In genomic region chr4:34626401-34626800, GRCm38 (mm10) we compare ENCODE assay signal across 22 mouse cellular contexts. TPM values are rescaled to one million over a fixed set of nuclear protein-coding genes. Genes with fewer than 3 reads are reported as not detected.
DNase-seq lines count a peak whose midpoint lies in the region; ATAC-seq and TF ChIP-seq lines count a peak whose summit lies in the region.
"Had no signal": no experiment of that assay in that cellular context is flagged by ENCODE, and none has a peak within 500 bp of the region (broad histone marks: within the 10 kb centered on the region; RNA-seq: fewer than 3 reads in every experiment).

No protein-coding gene starts in this region.

- intact Hi-C loops in gastrocnemius, adult 2 months (cut with DNase I), result no loop called here

- H3K4me1 ChIP-seq in heart, embryonic 11.5 days (ENCODE audit: control insufficient read depth, insufficient read depth, low read length), result no peaks in the 10 kb centered on the region
- H3K4me1 ChIP-seq in liver, postnatal 0 days (ENCODE audit: insufficient read depth), result no peaks in the 10 kb centered on the region
- H3K4me1 ChIP-seq: embryonic facial prominence, embryonic 13.5 days; embryonic facial prominence, embryonic 15.5 days; forebrain, embryonic 10.5 days; forebrain, embryonic 12.5 days had no signal

- DNase-seq in adrenal gland, adult 2 months, result peak; percentile 71
- no peak for DNase-seq in adrenal gland, adult 18-20 months (ENCODE audit: low spot score in 2 of 2)
- DNase-seq in gastrocnemius, adult 2 months, result no peak
- no peak for DNase-seq in gastrocnemius, adult 18-20 months (ENCODE audit: low spot score)
- peak; percentile 10 for DNase-seq in adrenal gland, postnatal 10 days
- peak; percentile 28 to 37 for DNase-seq in adrenal gland, postnatal 36 days
- no peak for DNase-seq in liver, postnatal 0 days
- DNase-seq: cerebellum, adult 11 months; cerebellum, adult 18-20 months; cerebellum, adult 8-10 months; cerebellum, adult 9-11 months; cerebellum, postnatal 14 days; cerebellum, postnatal 36 days; embryo, embryonic 11 days had no signal

- H3K9me3 ChIP-seq in heart, embryonic 11.5 days (replicated peaks; ENCODE audit: control insufficient read depth, low read length), result no peaks in the 10 kb centered on the region
- H3K9me3 ChIP-seq in liver, postnatal 0 days (ENCODE audit: low read length), result no peaks in the 10 kb centered on the region
- H3K9me3 ChIP-seq: embryonic facial prominence, embryonic 13.5 days; embryonic facial prominence, embryonic 15.5 days; forebrain, embryonic 10.5 days; forebrain, embryonic 12.5 days had no signal

- H3K9ac ChIP-seq in heart, embryonic 11.5 days (ENCODE audit: low read depth, low read length), result no peak overlapping the region
- H3K9ac ChIP-seq in liver, postnatal 0 days (replicated peaks), result no peak overlapping the region
- H3K9ac ChIP-seq: embryonic facial prominence, embryonic 13.5 days; embryonic facial prominence, embryonic 15.5 days; forebrain, embryonic 12.5 days had no signal

- no peak overlapping the region for H3K4me3 ChIP-seq in gastrocnemius, adult 2 months
- H3K4me3 ChIP-seq in heart, embryonic 11.5 days (ENCODE audit: low read depth, low read length), result no peak overlapping the region
- no peak overlapping the region for H3K4me3 ChIP-seq in liver, postnatal 0 days (ENCODE audit: low read depth, low read length)
- H3K4me3 ChIP-seq: embryonic facial prominence, embryonic 13.5 days; embryonic facial prominence, embryonic 15.5 days; erythroblast, embryonic 14.5 days; forebrain, embryonic 10.5 days; forebrain, embryonic 12.5 days had no signal

- WGBS in heart, embryonic 11.5 days (ENCODE audit: insufficient replicate concordance), result 85% methylated on average over 6 of the region's 6 CpGs
- WGBS in liver, postnatal 0 days (ENCODE audit: insufficient replicate concordance), result 92% methylated on average over 6 of the region's 6 CpGs

- H3K36me3 ChIP-seq in heart, embryonic 11.5 days (ENCODE audit: control insufficient read depth, insufficient read depth, low read length), result peaks cover 7% of the 10 kb centered on the region
- peaks cover 15% of the 10 kb centered on the region for H3K36me3 ChIP-seq in liver, postnatal 0 days (replicated peaks; ENCODE audit: insufficient read depth, low read length)

- no peak for ATAC-seq in heart, embryonic 11.5 days (replicated peaks; ENCODE audit: insufficient number of reproducible peaks, low FRiP score, low TSS enrichment)
- ATAC-seq in liver, postnatal 0 days, result no peak
- ATAC-seq: forebrain, embryonic 14.5 days; forebrain, embryonic 16.5 days had no signal

- no peaks in the 10 kb centered on the region for H3K27me3 ChIP-seq in heart, embryonic 11.5 days (ENCODE audit: control insufficient read depth, insufficient read depth, low read length)
- H3K27me3 ChIP-seq in liver, postnatal 0 days (ENCODE audit: insufficient read depth, low read length), result no peaks in the 10 kb centered on the region
- H3K27me3 ChIP-seq: embryonic facial prominence, embryonic 13.5 days; embryonic facial prominence, embryonic 15.5 days; forebrain, embryonic 12.5 days had no signal

- no peak for TF ChIP-seq EP300 in liver, postnatal 0 days (IDR thresholded peaks at IDR 0.05; ENCODE audit: low read depth)

- TF ChIP-seq CTCF in gastrocnemius, adult 2 months (IDR thresholded peaks at IDR 0.05), result no peak
- no peak for TF ChIP-seq CTCF in liver, postnatal 0 days (IDR thresholded peaks at IDR 0.05; ENCODE audit: low read depth)

- no peak overlapping the region for H3K4me2 ChIP-seq in heart, embryonic 11.5 days
- H3K4me2 ChIP-seq in liver, postnatal 0 days (ENCODE audit: low read depth, low read length), result no peak overlapping the region
- H3K4me2 ChIP-seq: embryonic facial prominence, embryonic 13.5 days; embryonic facial prominence, embryonic 15.5 days; forebrain, embryonic 12.5 days had no signal

- peak overlapping the region; percentile 75; the same call in 1 of the 2 replicates for H3K27ac ChIP-seq in gastrocnemius, adult 2 months
- no peak overlapping the region for H3K27ac ChIP-seq in heart, embryonic 11.5 days (ENCODE audit: low read depth, low read length)
- no peak overlapping the region for H3K27ac ChIP-seq in liver, postnatal 0 days (ENCODE audit: low read depth)
- H3K27ac ChIP-seq: embryonic facial prominence, embryonic 13.5 days; embryonic facial prominence, embryonic 15.5 days; forebrain, embryonic 10.5 days; forebrain, embryonic 12.5 days had no signal

RNA-seq across cellular contexts. Expression of gene Rars2, which starts 11.6 kb away (rescaled TPM):
- total RNA-seq in adrenal gland, adult 2 months (2021), result 10 to 100 TPM; 35.8 to 36.5 TPM
- polyA plus RNA-seq in adrenal gland, adult 2 months (2012; rRNA removed), result 3.3 and 3.9 TPM in 2 replicates
- 10 to 100 TPM; 31.7 to 31.9 TPM for total RNA-seq in adrenal gland, adult 18-20 months (2021)
- 10 to 100 TPM; 18.2 to 22.1 TPM for total RNA-seq in gastrocnemius, adult 2 months (2021)
- 10 to 100 TPM; 18.2 to 19.1 TPM for total RNA-seq in gastrocnemius, adult 18-20 months (2021)
- total RNA-seq in adrenal gland, postnatal 10 days (2021), result 10 to 100 TPM; 41.6 to 45.8 TPM
- 10 to 100 TPM; 38.7 to 39.3 TPM for total RNA-seq in adrenal gland, postnatal 36 days (2021)
- 54.8 and 56.3 TPM in 2 replicates for polyA plus RNA-seq in heart, embryonic 11.5 days (2014; fragmentation: Nextera tagmentation; extraction: Ambion mirVana)
- 17.8 and 18.1 TPM in 2 replicates for polyA plus RNA-seq in liver, postnatal 0 days (2015; fragmentation: Nextera tagmentation; extraction: Ambion mirVana)

RNA-seq across cellular contexts. Expression of gene Orc3, which starts 11.7 kb away (rescaled TPM):
- total RNA-seq in adrenal gland, adult 2 months (2021), result 10 to 100 TPM; 55.7 to 58.1 TPM
- polyA plus RNA-seq in adrenal gland, adult 2 months (2012; rRNA removed), result 5.3 and 8.2 TPM in 2 replicates
- 10 to 100 TPM; 48.4 to 48.9 TPM for total RNA-seq in adrenal gland, adult 18-20 months (2021)
- 10 to 100 TPM; 38.2 to 38.9 TPM for total RNA-seq in gastrocnemius, adult 2 months (2021)
- total RNA-seq in gastrocnemius, adult 18-20 months (2021), result 10 to 100 TPM; 35.9 to 38.7 TPM
- total RNA-seq in adrenal gland, postnatal 10 days (2021), result 10 to 100 TPM; 56.3 to 81.0 TPM
- total RNA-seq in adrenal gland, postnatal 36 days (2021), result 10 to 100 TPM; 58.0 to 61.2 TPM
- 84.7 and 90.1 TPM in 2 replicates for polyA plus RNA-seq in heart, embryonic 11.5 days (2014; fragmentation: Nextera tagmentation; extraction: Ambion mirVana)
- polyA plus RNA-seq in liver, postnatal 0 days (2015; fragmentation: Nextera tagmentation; extraction: Ambion mirVana), result 23.1 and 23.3 TPM in 2 replicates

Comparison
In these comparisons a context has a peak if more than half of its experiments do, and no peak if none do; other contexts are left out.
1. DNase-seq: peak in adrenal gland, adult 2 months (single experiment), adrenal gland, postnatal 10 days (single experiment) and adrenal gland, postnatal 36 days (2 of 2); none in adrenal gland, adult 18-20 months (0 of 2), gastrocnemius, adult 2 months (single experiment), gastrocnemius, adult 18-20 months (single experiment) and liver, postnatal 0 days (single experiment).